Mouse (Mus musculus): ENCODE results near the gene Dop1b.

Gene Dop1b

GRCm38 (mm10) chr16:93831627-93832395 lies 120.1 kb downstream of the Dop1b start, which contains the start of gene Morc3:
Morc3 (plus strand) TSS chr16:93832121.
- DNase-seq, result peak; percentile 100

- peak; percentile 50 for DNase-seq
These were observed 121.0 kb downstream of the Dop1b start for GRCm38 (mm10) chr16:93832451-93833276.

- DNase-seq, result no peak
These were observed 121.8 kb downstream of the Dop1b start for GRCm38 (mm10) chr16:93833551-93833950.

GRCm38 (mm10) chr16:93834076-93834475 lies 122.4 kb downstream of the Dop1b start:
- DNase-seq, result no peak

- DNase-seq, result no peak
These were observed 127.3 kb downstream of the Dop1b start for GRCm38 (mm10) chr16:93839049-93839448.

- no peak for DNase-seq
These were observed 138.8 kb downstream of the Dop1b start for GRCm38 (mm10) chr16:93850527-93850926.

- no peak for DNase-seq
These were observed 148.3 kb downstream of the Dop1b start for GRCm38 (mm10) chr16:93859967-93860366.

Measured in cerebellum, adult 11 months (tissue).